Mouse (Mus musculus) olfactory bulb, adult 2 months (tissue): ENCODE data around the gene Cd82. TPM values are rescaled to one million over a fixed set of nuclear protein-coding genes. Genes with fewer than 3 reads are reported as not detected.
A peak's percentile ranks its signal among the peaks of the same experiment; 100 is the strongest.

Experiments
- H3K27ac ChIP-seq: fragments of 200-500 bp; 2 replicates; pipeline ENCODE4 v1.5.1; 2012; ENCODE audit warnings: low read depth, low read length; ENCODE audit not compliant: insufficient read depth
- H3K4me1 ChIP-seq: fragments of 200-500 bp; 2 replicates; pipeline ENCODE4 v1.6.1; 2012; ENCODE audit warnings: low read length; ENCODE audit not compliant: control insufficient read depth, insufficient read depth
- H3K4me3 ChIP-seq: fragments of 200-500 bp; 2 replicates; pipeline ENCODE4 v1.5.1; 2012; ENCODE audit warnings: mild to moderate bottlenecking, low read depth, low read length, moderate library complexity; ENCODE audit not compliant: insufficient read depth
- CTCF ChIP-seq: fragments of 200-500 bp; IDR thresholded peaks from 2 replicates; pipeline ENCODE4 v1.5.1; 2012; ENCODE audit warnings: low read depth, mild to moderate bottlenecking, low read length, moderate library complexity; ENCODE audit not compliant: insufficient read depth
- POLR2A ChIP-seq: fragments of 200-500 bp; IDR thresholded peaks from 2 replicates; pipeline ENCODE4 v1.6.1; 2012; ENCODE audit warnings: mild to moderate bottlenecking, low read depth, low read length, moderate library complexity; ENCODE audit not compliant: insufficient read depth
- WGBS: fragments of 180-500 bp; shearing (Covaris S2); methylation state at CpG from one replicate; pipeline ENCODE4 v1.1.7; 2018; 5-methylcytosine and 5-hydroxymethylcytosine counted together
- polyA plus RNA-seq: library from polyadenylated mRNA; stranded (reverse); fragments of >200 nt; gene quantifications from 2 replicates; pipeline ENCODE4 v1.2.4, GENCODE M21; 2012; ENCODE audit warnings: low replicate concordance; ENCODE audit not compliant: missing spikeins, insufficient read depth, insufficient read length

The Cd82 gene
- polyA plus RNA-seq, 1 experiment: not detected

DNA sequence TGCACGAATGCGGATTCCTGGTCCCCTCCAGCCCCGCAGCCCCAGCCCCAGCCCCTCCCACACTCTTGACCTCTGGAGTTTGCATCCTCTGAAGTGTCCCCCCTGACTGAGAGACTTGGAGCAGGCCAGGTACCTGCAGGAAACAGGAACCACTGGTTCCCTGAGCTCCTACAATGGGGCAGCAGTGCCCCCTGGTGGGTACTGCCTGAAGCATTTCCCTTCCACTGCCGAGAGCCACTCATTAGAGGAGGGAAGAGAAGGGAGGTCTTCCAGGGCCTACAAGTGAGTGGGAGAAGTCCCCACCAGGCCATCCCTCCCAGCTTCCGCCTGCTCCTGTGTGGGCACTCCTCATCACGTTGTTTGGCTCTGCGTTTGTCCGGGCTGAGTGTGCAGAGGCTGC is 44.5 kb downstream of the Cd82 start:
- no peak for TF ChIP-seq POLR2A
- TF ChIP-seq CTCF: peak; percentile 80
- Histone ChIP-seq H3K4me1 (no peaks in the 10 kb centered on the region), H3K4me3 (no peak overlapping the region), H3K27ac (no peak overlapping the region)
- WGBS: 16% methylated on average over 8 of the region's 8 CpGs

DNA sequence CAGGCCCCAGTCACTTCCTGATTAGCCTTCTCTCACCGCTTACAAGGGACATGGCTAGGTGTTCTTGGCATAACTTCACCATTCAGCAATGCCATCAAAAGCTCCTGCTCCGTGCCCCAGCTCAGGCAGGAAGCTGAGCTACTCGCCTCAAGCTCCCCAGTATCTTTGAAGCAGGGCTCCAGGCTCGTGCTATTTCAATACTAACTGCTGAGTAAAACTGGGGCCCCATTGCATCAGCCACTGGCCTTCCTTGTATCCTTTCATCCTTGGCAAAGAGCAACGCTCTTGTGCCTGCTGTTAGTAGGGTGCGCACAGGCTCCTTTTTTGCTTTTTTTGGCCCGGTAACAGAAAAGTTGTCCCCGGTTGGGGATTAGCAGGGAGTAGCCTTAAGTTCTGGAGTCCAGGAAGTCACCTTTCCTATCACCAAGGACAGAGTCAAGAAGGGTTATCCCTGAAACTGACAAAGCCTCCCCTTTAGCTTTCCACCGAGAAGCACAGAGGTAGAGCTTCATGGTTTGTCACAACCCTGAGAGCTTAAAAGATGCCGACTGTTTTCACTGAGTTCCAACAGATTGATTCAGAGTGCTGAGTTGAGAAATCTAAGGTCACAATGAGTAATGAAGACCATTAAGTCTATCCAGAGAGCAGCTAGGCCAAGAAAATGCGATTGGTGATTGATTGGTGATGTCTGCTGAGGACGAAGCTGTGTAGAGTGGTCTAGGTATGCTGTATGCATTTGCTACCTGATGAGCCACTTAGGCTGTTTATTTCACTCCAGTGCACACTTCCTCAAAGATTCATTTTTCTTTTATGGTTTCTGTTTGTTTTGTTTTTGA is 45.8 kb downstream of the Cd82 start:
- TF ChIP-seq CTCF (no peak), POLR2A (no peak)
- 89% methylated on average over 12 of the region's 12 CpGs for WGBS
- no peak overlapping the region for H3K4me3 ChIP-seq
- H3K4me1 ChIP-seq: no peaks in the 10 kb centered on the region
- H3K27ac ChIP-seq: no peak overlapping the region

DNA sequence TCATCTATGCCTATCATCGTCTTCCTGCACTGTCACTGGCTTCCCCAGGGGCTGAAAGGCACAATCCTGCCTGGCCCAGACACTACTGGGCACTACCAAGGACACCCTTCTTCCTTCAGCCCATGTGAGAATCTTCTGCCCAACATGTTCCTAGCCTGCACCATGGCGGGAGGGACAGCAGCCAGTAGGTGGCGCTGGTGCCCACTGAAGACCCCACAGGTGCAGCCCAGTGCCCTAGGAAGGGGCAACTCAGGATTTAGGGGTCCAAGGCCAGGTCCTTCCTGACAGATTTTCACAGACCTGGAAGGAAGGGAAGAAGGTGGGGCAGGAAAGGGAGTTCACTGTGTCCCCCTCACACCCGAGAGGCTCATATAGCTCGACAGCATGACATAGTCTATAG is 47.7 kb downstream of the Cd82 start:
- H3K4me1 ChIP-seq: no peaks in the 10 kb centered on the region
- H3K4me3 ChIP-seq: no peak overlapping the region
- no peak for TF ChIP-seq POLR2A
- peak; percentile 58; the same call in 1 of the 2 replicates for TF ChIP-seq CTCF
- no peak overlapping the region for H3K27ac ChIP-seq
- WGBS: 55% methylated on average over 5 of the region's 5 CpGs

DNA sequence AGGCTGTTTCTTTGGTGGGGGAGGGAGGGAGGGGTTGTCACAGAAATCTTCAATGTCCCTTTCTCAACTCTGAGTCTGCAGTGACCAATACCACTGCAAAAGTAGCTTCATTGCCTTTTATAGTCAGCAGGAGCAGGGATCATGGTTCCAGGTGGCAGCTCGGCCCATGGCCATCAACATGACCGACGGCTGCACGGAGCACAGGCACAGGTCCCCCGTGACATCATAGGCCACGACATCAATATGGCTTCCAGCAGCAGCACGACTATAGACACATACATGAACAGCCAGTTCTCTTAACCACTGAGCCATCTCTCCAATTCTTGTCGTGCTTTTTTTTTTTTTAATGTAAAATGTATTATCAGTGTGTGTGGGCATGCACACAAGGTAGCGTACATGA is 48.8 kb downstream of the Cd82 start:
- H3K4me3 ChIP-seq: no peak overlapping the region
- H3K27ac ChIP-seq: no peak overlapping the region
- WGBS: 93% methylated on average over 9 of the region's 9 CpGs
- TF ChIP-seq CTCF: no peak
- no peak for TF ChIP-seq POLR2A
- H3K4me1 ChIP-seq: no peaks in the 10 kb centered on the region

DNA sequence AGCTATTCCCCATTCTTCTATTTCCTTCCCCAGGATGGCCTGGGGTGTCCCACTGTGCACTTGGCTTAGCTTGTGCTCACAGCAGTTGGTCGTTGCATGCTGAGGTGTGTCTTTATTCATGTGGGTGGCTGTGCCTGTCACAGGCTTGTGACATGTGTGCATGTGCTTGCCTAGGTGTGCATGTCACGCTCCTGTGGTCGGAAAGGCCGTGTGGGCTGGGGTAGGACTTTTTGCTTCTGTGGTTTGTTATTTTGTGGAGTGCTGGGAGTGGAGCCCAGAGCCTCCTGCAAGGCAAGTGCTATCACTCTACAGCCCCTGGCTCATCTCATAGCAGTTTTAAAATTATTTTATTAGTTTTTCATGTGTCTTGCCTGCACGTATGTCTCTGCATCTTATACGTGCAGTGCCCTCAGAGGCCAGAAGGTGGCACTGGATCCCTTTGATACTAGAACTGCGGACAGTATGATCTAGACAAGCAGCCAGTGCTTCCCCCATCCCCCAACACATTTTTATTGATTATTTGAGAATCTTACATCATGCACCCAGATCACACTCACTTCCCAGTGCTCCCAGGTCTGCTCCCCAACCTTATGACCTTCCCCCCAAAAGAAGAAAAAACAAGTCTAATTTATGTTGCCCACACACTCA is 49.4 kb downstream of the Cd82 start:
- no peak overlapping the region for H3K4me3 ChIP-seq
- no peak overlapping the region for H3K27ac ChIP-seq
- 59% methylated on average over 7 of the region's 7 CpGs for WGBS
- no peaks in the 10 kb centered on the region for H3K4me1 ChIP-seq
- TF ChIP-seq POLR2A (no peak), CTCF (peak; percentile 25; the same call in 1 of the 2 replicates)

DNA sequence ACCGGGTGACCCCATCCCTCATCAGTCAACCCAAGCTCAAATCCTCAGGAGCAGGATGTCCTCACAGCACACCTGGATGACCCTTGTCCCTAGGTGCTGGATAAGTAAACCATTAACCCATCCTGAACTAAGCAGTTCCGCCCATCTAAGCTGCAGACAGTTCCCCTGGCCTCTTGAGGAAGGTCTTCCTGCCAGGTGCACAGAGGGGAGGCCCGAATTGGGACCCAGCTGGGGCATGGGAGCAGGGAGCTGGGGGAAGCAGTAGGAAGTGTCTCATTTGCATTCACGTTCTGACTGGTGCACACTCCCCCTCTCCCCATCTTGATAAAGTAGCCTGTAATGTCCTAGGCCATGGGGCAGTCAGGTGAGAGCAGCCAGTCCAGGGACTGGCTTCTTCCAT is 50.8 kb downstream of the Cd82 start:
- Histone ChIP-seq H3K27ac (no peak overlapping the region), H3K4me3 (no peak overlapping the region), H3K4me1 (no peaks in the 10 kb centered on the region)
- WGBS: 93% methylated on average over 4 of the region's 4 CpGs
- TF ChIP-seq POLR2A (no peak), CTCF (no peak)

DNA sequence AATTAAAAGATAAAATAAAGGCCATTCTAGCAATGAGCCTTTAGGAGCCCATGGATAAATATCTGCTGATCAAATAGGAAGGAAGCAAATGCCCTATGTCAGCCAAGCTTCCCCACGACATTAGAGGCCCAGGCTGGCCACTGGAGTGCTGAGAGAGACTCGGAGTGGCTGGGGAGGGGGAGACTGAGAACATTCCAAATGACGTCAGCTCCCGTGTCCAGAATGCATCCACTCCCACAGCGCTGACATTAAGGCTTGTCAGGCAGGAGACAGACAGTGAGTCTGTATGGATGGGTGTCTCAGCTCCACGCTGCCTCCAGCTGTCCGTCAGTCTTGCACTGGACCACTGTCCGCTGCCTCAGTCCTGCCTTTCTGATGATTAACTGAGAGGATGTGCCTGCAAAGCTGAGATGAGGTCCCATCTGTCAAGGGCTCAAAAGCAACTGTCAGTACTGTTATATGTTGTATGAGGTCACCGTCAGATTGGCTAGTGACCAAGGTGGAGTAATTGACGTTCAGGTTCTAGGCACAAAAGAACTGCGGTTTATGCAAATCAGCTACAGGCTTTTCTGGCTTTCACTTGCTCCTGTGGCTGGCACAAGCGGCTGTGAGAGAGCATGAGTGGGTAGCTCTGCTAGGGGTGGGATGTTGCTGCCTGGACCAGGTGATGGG is 51.9 kb downstream of the Cd82 start:
- H3K27ac ChIP-seq: no peak overlapping the region
- 58% methylated on average over 12 of the region's 12 CpGs for WGBS
- H3K4me1 ChIP-seq: no peaks in the 10 kb centered on the region
- TF ChIP-seq POLR2A: no peak
- TF ChIP-seq CTCF: no peak
- no peak overlapping the region for H3K4me3 ChIP-seq

DNA sequence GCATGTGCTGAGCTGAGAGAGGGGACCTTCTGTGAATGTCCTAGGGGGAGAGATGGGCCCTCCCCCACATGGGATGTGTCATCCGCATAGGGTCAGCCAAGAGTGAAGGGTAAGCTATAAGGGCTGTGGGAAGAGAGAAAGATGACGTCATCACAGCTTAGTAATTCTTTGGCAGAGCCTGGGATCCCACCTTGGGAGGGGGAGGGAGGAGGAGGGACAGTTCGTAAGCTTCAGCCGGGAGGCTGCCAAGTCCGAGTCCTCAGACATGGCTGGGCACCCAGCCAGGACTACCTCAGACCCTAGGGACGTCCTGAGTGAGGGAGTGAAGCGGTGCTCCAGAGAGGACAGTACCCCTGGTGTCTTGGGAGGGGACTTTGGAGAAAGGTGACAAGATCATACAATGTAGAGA is 57.9 kb downstream of the Cd82 start:
- WGBS: 34% methylated on average over 7 of the region's 7 CpGs
- H3K4me1 ChIP-seq: peaks cover 4% of the 10 kb centered on the region
- TF ChIP-seq POLR2A (no peak), CTCF (no peak)
- H3K27ac ChIP-seq: no peak overlapping the region
- H3K4me3 ChIP-seq: no peak overlapping the region

DNA sequence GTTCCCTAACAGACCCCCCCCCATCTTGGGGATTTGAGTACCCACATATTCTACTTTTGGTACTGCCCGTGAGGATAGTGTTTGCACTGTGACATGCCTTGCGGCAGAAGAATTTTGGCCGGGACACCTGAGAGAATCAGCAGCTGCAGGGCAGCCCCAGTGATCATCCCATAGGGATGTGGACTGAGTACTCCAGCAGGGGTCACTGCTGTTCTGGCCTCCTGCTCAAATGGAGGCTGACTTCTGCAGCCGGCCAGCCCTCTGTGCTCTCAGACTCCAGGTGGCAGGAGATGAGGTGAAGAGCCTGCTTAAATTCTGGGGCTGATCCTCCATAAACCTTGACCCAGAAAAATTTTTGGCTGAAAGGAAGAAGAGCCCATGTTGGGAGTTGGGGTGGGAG is 58.8 kb downstream of the Cd82 start:
- Histone ChIP-seq H3K4me3 (no peak overlapping the region), H3K4me1 (peaks cover 4% of the 10 kb centered on the region), H3K27ac (no peak overlapping the region)
- 75% methylated on average over 4 of the region's 4 CpGs for WGBS
- TF ChIP-seq CTCF (no peak), POLR2A (no peak)
